Mouse (Mus musculus) mature B cell (primary cell): Measurements from ENCODE around the gene Iqcd.

Experiments
- in situ Hi-C: fragments of 300-500 bp; cut with MboI; formaldehyde crosslinking; loops from 2 replicates; pipeline ENCODE4 v1.14.3; 2019

The Iqcd gene

DNA sequence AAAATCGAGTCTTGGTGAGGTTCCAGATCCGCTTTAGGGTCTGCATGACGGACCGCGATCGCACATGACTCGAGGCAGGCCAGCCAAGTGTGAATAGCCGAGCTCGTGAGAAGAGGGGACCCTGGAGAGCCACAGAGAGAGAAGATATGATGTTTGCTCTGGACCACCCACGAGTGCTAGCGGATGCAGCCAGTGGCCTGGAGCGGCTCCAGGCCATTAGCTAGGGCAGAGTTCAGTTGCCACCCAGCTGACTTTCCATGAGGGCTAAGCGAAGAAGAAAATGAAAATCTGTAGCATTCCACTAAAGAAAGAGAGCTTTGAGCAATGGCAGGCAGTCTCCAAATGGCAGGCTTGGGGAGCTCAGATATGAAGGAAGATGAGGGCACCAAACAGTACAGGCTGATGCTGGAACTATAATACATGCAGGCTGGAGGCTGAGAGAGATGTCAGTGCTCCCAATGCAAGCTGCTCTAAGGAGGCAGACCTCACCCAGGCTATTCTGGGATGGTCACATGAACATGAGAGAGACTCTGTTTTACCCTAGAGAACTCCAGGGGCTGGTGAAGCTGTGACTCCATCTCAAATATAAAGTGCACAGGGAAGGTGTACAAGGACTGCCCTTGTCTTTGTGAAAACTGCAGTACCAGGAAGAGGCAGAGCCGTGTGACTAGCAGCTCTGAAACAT is 17.6 kb upstream of the Iqcd start:
- in situ Hi-C loops = no loop called here

DNA sequence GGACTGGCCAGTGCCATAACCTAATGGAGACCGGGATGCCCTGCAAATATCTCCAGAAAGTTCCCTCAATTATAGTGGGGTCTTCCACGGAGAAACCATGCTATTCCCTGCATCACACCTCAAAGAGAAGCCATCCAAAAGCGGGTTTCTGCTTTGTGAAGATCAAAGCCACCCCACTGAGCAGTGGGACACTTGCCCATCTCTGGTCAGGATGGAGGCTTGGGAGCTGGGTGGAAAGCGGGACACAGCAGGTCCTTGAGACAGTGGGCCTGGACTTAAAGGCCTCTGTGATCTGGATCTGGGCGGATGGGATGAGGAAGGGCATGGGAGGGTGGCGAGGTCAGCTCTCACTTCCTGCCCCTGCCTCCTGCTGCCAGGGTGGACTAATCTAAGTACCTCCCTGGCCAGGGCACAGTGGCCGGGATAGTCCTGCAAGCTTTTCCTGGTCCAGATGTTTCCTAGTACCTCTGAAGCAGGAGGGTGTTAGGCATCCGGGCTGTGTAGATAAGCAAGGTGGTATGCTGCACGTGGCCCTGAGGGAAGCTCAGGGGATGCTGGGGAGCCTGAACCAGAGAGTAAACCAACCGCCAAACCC is 14.2 kb upstream of the Iqcd start:
- in situ Hi-C loops = no loop called here

DNA sequence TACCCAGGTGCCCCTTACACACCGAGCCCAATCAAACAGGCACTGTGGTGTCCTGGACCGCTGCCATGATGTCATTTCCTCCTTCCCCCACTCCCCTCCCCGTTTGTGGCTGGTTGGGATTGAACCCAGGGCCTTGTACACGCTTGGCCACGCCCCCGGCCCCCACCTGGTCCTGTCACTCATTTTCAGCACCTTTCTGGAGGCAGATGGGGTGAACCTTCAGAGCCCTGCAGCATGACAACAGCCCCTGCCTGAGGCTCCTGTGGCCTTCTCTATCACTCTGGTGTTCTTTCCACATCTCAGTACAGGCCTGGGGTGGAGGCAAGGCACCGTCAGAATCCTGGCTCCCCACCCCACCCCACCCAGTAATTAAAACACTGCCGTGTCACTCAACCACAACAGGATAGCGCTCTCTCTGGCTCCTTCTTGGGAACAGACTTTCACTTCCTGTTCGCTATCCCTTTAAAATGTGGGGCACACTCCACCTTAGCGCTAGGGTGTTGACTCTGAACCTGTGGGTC is 12.0 kb upstream of the Iqcd start:
- in situ Hi-C loops = no loop called here

DNA sequence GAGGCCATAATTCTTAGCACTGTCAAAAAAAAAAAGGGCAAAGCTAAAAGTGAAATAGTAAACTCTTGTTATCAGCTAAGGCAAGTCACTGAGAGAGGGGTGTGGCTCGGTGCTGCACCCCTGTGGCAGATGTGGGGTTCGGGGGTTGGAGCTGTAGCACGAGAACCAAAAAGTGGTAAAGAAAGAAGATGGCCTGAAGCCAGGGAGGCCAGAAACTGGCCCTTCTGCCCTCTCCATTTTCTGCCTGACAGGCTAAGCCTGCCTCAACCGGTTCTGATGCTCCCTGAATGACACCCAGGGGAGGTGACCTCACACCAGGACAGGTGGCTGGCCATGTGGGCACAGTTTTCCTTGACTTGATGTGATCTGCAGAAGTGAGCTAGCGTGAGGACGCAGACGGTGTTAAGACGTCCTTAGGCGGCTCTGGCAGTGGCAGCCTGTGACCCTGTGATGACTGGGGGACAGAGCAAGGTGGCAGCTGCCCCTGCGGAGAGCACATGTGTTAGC is 10.8 kb upstream of the Iqcd start:
- in situ Hi-C loops = no loop called here

DNA sequence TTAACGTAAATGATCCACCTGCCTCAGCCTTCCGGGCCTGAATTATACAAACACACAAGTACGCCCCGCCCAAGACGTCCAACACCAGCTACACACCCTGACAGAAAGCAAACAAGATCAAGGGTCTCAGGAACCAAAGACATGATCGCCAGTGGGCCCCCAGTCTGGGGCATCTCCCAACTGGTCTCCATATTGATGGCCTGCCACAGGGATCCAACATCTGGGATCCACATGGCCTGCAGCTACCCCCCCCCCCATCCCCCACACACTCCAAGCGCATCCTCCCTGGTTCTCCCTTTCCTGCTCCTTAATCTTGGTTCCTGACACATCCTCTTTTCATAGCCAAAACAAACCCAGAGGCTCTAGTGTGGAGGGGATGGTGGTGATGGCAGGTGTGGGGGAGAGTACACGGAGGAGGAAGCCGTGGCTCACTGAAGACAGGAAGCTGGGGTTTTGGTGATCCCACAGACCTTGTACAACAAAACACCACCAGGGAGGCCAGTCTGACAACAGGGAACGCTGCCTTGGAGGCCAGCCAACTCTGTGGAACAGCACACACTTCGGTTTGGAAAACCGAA is 10.2 kb upstream of the Iqcd start:
- in situ Hi-C loops = no loop called here

DNA sequence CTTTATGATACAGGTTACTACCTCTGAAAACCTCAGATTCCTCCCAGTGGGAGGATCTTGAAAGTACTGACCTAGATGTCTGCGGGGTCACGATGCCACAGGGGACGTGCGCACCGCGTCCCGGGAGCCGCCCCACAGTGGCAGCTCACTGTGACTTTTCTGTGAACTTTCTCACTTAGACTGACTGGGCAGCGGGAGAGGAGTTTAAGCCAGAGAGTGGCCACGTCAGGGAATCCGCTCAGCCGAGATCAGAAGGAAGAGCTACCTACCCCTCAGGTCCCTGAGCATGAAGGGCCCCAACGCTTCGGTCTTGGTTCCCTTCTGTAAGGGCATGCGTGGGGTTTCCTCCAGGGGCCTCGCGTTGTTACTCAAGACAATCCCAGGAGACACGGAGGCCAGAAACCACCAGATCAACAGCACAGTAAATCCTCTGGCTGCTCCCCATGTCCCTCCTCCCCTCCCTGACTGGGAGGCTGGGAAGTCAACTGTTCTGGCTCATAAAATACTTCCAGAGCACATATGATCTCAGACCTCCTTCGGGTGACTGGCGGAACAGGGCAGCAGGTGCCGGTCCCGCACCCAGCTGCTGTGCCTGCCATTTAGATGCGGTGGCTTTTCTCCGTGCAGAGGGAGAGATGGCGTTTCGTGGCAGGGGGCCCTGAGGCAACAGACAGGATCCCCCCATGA is 9.5 kb upstream of the Iqcd start:
- in situ Hi-C loops = no loop called here

DNA sequence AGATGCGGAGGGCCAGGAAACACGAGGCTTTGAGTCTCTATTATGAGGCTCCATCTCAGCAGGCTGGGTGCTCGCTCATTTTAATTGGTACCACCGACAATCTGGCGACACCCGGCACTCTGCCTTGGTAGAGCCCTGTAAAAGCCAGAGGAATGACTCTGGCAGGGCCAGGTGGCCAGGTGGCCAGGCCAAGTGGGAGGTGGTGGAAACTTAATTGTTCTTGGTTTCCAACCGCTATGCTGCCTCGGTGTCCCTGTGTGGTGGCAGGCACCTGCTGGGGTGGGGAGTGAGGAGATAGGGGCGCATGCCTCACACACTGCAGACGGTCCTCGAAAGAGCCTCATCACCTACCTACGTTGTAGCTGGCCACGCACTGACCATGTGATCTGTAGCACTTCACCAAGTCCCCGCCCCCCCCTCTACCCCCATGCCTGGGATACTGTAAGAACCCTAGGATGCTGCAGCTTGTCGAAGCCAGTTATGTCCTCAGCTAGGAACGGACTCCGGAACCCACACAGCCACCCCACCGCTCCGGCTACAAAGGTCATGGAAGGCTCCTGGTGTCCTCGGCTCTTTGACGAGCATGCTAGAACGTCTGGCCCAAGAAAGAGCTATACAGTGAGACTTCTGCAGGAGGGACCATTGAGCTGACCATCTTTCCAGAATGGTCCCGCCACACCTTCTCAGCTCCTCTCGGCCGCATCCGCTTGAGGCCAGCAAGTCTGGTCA is 8.8 kb upstream of the Iqcd start:
- in situ Hi-C loops = no loop called here

DNA sequence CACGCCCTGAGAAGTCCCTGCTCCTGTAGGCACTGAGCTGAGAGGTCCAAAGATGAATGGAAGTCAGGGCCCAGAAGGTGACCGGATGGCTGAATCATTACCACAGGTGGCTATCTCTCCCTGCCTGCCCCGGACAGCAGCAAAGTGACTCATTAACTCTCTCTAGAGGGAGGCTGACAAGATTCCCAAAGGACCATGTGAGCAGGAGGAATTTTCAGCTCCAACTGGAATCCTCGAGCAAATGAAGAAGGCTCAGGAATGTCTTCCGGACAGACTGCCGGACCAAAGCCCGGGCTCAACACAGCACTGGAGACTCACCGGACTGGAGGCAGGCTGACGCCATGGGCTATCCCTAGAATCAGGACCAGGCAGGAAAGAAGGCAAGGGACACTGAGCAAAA is 6.8 kb upstream of the Iqcd start:
- in situ Hi-C loops = no loop called here

DNA sequence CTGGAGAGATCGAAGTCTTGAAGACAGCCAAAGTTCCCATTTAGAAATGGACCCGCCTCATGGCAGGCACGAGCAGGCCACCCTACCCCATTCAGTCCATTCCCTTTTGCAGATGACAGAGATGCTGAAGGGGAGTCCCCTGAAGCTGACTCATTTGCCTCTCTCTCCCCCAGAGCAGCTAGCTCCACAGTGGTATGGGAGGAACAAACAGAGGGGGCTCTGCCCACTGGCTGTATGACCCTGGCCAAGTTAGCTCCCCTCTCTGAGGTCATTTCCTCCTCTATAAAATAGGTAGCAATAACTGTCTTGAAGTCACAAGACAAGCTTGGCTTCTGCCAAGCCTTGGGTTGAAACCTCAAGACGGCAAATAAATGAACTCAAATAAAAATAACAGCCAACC is 5.3 kb upstream of the Iqcd start:
- in situ Hi-C loops = no loop called here

DNA sequence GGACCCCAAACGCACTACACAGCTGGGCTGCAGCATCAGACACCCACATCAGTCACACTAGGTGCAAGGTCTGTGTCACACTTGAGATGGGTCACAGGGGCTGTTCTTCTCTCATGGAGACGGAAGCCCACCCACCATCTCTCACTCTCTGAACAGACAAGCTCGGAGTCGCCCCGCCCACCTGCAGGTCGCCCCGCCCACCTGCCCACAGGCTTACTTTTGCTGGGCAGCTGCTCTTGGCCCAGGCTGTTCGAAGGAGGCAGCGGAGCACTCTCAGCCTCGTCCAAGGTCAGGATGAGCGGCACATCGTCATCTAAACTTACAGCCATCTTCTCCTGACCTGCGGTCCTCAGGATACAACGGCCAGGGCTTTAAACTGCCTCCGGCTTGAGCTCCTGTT is 3.8 kb upstream of the Iqcd start:
- in situ Hi-C loops = no loop called here

DNA sequence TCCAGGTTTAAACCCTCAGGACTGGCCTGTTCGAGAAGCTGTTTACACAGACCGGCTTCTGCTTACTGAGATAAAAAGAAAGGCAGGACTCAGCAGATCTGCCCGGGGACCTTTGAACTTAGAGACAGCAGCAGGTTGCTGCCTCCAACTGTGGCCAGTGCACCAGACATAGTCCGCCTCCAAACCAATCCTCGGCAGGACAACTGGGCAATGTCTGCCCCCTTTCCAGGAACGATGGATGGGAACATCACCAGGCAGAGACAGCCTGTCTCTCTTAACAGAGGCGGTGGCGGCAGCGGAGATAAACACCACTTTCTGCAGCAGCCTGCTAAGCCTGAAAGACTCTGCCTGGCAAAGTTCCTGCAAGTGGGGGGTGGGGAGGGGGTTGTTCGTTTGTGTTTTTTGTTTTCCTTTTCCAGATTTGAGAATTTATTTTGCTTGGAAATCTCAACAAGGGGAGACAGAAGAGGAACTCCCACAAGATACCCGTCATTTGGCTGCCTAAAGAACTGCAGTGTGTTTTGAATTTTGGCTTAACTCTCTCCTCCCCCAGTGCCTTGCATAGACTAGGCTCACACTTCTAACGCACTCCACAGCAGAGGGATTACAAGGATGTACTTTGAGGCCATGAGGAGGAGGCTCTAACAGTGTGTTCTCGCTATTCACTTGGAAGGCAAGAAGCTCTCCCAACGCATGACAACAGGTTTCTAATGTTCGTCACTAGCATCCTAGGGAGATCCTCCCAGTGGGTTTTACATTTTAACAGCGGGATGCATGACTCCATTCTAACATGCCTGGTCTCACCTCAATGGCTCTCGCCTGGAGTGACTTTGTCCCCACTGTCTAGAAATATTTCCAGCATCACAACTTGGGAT is 1.8 kb upstream of the Iqcd start:
- in situ Hi-C loops = no loop called here

DNA sequence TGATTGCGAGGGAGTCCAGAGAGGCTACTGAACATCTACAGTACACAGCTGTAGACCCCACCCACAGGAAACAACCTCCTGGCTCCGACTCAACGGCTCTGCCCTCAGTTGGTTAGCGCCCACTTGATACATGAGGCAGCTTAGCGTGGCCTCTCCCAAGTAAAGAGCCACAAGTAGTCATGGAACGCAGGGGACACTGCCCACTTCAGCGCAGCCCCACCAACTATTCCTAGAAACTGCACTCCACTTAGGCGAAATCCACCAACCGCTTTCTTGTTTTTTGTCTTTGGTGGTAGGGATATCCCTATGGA is 1.2 kb upstream of the Iqcd start:
- in situ Hi-C loops = no loop called here

DNA sequence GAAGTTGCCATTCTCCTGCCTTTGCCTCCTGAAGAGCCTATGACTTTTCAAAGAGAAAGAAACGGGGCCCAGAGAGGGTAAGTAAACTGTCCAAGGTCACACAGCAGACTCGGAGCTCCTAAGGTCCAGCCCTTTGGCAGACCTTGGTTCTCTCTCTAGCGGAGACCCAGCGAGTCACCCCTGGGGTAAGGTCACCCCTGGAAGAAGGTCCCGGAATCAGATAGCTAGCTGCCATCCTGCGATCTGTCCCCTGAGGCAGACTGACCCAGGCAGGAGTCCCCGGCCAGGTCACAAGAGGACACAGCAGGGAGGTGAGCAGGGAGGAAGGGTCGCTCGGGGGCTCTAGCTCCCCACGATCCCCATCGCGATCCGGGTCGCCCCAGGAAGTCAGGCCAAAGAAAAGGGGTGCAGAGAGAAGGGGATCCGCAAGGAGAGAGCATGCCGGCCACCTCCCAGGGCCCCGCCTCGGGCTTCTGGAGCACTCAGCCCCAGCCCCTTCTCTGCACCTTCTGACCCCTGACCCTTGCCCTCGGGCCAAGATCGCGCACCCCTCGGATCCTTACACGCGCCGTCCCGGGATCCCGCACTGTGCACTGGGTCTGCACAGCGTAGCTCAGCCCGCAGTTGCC is 762 bp upstream of the Iqcd start:
- in situ Hi-C loops = no loop called here

DNA sequence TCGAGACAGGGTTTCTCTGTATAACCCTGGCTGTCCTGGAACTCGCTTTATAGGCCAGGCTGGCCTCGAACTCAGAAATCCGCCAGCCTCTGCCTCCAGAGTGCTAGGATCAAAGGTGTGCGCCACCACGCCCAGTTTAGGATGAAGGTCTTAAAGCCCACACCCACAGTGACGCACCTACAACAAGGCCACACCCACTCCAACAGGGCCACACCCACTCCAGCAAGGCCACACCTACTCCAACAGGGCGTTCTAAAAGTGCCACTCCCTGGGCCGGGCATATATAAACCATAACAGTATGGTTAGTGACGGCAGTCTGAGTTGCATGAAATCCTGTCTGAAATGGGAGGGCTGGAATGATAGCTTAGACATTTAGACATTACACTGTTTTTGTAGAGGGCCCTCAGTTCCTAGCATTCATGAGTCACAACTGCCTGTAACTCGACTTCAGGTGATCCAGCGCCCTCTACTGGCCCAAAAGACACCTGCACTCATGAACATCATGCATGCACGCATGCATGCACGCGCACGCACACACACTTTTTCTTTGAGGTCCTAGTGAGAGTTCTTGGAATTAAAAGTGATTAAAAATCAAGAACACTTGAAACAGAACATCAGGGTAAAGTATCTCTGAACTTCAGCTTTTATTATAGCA is 1.7 kb downstream of the Iqcd start:
- in situ Hi-C loops = no loop called here

DNA sequence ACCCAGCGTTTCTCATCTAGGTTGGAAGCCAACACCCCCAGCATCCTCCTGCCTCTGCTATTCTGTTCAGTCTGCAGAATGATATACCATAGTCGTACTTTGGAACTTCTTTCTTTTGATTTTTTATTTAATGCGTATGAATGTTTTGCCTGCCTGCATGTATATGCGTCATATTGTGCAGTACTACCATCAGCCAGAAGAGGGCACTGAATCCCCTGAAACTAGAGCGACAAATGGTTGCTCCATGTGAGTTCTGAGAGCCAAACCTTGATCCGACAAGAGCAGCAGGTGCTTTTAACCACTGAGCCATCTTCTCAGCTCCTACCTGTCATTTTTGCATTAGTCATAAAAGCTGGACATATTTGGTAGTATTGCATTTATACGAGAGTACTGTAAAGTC is 3.3 kb downstream of the Iqcd start:
- in situ Hi-C loops = no loop called here

DNA sequence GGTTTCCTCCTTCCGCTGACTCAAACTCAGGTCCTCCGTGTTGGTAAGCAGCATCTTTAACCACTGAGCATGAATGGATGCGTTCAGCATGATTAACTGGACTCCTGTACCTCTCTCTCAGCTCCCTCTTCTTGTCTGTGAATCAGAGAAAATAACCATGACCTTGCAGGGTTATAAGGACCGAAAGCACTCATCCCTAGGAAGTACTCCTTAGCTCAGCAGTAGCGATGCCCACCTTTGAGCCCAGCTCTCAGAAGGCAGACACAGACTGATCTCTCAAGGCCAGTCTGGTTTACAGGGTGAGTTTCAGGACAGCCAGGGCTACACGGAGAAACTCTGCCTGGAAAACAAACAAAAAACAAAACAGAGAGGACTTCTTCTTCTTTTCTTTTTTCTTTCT is 5.7 kb downstream of the Iqcd start:
- in situ Hi-C loops = no loop called here

DNA sequence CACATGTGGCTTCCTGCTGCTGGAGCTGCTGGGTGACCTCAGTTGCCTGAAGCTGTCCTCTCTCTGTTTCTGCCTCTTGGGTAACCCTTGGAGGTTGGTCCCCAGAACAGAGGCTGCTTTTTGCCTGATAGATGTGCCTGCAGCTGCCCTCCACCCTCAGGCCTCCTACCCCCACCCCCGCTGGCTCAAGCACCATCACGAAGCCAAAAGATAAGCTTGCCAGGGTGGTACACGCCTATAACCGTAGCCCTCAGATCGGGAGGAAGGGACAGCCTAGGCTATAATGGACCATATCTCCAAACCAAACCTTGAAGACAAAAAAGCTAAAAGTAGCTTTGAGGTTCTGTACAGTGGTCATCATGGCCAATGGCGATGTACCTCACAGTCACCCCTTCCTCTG is 10.8 kb downstream of the Iqcd start:
- in situ Hi-C loops = no loop called here

DNA sequence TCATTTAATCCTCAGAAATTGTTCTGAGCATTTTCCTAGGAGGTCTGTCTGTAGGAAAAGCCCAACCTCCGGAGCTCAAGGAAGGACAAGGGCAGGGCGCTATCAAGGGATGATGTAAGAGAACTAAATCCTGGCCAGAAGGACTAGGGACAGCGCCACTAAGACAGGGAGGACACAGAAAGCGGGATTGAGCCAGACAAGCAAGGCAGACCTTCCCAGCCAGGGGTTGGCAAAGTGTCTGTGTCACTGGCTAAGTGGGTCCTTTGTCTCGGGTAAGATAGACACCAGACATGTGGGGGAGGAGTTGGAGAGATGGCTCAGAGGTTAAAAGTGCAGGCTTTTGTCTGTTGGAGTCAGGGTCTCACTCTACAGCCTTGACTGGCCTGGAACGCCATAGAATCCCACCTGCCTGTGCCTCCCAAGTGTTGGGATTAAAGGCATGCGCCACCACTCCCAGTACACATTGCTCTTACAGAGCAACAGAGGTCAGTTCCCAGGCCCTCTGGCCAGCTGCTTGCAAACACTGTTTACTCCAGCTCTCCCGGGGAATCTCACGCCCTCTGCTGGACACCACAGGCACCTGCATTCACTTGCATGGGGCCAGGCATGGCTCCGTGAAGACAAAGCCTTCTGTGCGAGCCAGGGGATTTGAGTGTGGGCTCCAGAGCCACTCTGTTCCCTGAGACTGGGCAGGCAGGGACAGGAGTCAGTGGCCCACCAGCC is 12.3 kb downstream of the Iqcd start:
- in situ Hi-C loops = no loop called here

DNA sequence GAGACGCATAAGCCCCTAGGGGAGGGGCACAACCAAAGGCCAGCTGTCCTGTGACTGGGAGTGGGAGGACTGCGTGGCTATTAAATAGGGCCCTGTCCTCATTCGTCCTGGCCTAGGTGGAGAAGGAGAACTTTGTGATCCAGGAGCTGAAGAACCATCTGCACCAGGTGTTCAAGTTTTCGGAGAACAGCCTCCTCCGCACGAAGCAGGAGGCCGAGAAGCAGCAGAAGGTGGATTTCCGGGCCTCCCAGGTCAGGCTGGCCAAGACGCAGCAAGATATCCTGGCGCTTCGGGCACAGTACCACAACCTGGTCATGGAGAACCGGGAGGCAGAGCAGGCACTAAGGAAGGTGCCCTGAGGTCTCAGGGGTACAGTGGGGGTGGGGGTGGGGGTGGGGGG is 13.4 kb downstream of the Iqcd start:
- in situ Hi-C loops = no loop called here

DNA sequence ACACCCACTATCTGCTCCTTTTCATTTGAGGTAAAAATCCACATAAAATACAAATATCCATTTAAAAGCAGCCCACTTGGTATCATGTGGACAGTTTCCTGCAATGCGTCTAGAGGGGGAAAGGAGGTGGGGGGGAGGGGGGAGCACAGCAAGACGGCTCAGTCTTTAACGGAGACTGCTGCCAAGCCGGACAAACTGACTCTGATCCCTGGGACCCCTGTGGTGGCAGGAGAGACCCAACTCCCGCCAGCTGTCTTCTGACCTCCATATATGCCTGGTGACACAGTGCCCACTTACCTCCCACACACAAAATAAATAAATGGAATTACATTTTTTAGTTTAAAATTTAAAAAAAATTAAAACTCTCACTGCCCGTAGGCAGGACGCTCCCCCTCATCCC is 14.7 kb downstream of the Iqcd start:
- in situ Hi-C loops = no loop called here
